Mouse (Mus musculus) lung, postnatal 36 days (tissue): ENCODE measurements at regions not wholly inside any gene's neighbourhood (a gene's known extent, or its start where the extent isn't known, plus 50 kb on each side); places are given as distances from the start of the nearest gene placed in this dataset.

Experiments
- DNase-seq: peaks from one replicate; pipeline ENCODE4 v3.0.0; 2022; ENCODE audit warnings: mixed read lengths

DNA sequence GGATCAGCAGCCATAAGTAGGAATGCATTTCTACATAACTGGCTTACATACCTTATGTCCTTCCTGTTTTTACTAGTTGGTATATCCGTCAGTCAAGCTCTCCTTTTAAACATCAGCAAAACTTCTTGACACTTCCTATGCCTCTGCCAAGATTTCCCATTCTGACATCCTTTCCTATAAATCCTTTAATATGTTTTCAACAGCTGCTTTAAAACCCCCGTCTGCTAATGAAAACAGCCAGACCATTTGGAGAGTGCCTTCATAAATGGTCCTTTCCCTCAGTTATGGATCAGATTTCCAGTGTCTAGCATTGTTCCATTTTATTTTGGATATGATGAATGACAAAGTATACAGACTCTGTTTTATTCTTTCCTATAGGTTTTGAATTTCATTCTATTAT, 270.7 kb upstream of the Rgmb start:
- DNase-seq: no peak

DNA sequence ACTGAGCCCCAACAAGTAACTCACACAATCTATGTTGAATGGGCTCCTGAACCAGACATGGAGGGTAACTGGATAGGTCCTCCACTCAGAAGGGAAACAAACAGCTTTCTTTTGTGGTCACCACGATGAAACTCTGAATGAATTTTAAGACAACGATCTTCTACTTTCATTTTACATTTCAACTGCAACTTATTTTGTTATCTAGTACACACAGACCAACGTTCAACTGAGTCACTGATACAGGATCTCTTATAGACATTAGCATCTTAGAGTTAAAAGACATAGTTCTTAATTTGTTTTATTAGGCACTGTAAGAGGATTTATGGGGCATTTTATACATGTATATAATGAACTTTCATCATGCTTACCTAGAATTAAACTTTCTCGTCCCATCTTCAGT, 262.1 kb upstream of the Rgmb start:
- no peak for DNase-seq

DNA sequence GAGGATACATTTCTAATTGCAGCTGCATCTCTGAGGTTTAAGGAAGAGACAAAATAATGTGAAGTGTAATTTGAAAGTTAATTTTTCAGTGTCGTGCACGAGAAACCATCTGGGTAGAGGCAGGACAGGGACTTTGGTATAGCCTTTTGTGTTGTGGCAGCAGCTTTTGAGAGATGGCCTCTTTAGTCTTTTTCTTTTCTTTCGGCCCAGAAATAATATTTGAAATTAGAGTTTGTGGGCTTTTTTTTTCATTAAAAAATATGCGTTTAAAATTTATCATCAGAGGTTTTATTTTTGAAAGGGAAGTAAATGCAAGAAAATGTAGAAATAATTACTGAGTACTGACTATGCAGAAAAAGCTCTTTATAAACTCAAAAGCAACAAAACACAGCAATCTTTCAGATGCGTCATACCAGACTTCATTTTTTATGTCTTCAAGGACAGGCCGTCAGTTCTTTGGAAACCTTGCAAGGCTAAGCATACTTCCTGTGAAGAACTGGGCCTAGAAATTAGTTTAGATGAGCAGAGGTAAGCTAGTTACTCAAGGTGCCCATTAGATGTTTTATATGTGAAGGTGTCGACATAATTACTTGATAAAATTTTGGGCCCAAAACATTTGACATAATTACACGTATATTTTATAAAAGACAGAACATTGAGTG, 258.9 kb upstream of the Rgmb start:
- DNase-seq: no peak

DNA sequence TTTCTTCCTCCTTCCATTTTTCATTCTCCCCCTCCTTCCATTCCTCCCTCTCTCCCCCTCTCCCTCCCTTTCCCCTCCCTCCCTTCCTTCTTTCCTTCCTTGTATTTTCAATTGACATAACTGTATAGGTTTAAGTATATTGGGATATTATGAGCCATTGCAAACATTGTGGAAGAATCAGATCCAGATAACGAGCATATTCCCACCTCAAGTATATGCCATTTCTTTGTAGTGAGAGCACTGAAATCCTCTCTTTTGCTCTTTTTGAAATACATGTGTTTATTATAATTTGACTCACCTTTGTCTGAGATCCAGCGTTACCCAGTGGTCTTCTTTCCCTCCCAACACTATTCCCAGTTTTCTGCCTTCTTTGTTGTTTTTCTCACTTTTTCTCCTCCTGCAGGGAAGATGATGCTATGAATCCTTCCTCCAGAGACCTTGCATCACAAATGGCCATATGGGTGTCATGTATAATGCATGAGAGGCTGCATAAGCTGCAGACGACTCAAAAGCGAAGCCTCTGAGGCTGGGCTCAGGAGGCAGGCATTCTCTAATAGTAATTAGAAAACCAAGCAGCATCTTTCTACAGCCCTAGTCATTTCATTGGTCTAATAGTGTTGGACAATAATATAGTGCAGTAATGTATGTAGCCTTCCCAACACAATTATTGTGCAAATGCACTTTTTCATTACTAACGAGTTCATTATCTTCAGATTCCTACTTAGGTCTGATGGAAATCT, 258.2 kb upstream of the Rgmb start:
- no peak for DNase-seq

DNA sequence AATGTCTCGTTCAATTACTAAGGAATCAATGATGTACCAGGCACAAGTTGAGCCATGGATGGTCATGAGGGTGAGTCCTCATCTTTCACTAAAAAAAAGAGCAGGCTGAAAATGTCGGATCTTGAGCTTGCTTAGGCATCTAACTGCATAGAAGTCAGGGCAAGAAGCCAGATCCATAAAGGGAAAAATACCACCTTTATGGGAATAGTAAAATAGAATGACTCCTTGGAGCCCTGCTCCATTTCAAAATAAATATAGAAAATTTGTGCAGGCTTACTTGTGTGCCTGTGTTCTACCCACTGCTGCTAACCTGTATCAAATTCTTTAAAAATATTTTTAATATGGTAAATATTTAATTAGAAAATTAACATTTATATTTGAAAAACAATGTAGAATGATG, 256.2 kb upstream of the Rgmb start:
- DNase-seq: no peak

DNA sequence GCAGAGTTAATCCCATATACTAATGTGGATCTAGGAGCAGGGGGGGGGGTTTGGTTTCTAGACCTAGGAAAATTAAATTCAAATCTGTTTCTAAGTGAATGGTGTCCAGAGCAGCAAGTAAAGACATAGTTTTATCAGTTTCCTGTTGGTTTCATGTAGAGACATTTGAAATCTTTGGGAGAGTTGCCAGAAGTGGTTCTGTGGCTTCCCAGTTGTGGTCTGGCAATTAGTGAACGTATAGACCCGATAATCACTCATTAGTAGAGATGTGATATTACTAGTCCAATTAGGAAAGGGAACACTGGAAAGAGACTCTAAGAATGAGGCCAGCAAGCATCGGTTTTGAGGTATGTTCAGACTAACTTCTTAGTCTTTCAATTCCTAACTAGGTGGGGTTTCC, 252.0 kb upstream of the Rgmb start:
- no peak for DNase-seq

DNA sequence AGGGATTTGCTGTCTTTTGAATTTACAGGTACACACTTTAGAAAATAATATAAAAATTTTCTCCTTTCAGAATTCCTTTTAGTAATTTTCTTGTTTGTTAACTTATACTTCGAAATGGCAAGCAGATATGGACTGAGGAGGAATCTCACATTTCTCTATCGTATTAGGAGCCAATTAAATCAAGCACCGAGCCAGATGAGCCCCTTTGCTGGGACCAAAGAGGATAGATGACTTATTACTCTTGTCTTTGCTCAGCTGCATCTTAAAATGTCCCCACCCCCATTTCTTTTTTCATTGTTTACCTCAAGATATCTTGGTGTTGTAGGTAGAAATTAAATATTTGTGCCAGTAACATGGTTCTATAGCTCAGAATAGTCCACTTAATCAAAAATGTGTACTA, 247.7 kb upstream of the Rgmb start:
- no peak for DNase-seq

DNA sequence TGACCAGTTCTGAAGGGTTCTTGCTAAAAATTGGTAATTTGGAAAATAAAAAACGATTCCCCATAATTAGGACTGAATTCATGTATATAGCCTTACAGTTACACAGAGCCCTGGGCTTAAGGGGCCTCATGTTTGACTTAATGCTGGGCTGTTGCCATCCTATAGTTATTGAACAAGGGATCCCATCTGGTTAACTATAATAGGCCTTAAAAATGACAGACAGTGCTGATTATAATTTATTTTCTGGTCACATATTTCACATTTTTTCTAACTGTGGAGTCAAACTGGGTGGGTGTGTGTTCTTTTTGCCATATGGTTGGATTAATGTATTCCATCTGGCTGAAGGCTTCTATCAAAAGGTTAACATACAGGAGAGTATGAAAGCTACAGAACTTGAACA, 238.5 kb upstream of the Rgmb start:
- no peak for DNase-seq

DNA sequence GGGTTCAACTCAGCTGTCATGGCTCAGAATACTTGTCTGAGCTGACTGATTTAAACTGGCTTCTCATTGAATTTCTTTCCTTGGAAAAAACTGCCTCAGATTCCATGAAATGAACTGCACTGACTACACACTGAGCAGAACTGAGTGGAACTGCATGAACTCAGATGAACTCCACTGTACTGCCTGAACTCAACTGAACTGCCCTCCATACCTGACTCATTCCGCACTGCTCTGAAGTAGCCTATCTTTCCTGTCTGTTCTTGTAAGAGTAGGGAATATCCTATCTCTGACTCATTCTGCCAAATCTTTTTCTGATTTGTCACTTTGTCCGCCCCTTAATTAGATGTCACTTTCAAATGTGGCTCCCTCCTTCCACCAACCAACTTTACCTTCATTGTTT, 237.0 kb upstream of the Rgmb start:
- no peak for DNase-seq

DNA sequence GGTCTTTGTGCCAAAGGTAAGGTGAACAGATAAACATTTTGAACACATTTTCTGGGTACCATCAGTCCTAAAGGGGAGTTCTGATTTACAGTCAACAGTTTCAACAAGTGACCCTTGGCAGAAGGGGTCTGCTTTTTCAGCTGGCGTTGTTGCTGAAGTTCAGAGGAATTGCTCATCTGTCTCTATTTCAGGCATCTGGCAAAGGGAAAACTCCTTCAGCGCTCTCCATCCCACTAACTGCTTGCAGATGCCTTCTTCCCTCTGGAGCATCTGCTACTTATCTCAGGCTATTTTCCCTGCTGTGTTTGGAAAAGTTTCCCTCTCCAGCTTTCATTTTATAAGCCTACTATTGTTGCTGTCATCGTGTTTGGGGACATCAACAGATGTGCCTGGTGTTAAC, 223.6 kb upstream of the Rgmb start:
- peak; percentile 0 for DNase-seq

DNA sequence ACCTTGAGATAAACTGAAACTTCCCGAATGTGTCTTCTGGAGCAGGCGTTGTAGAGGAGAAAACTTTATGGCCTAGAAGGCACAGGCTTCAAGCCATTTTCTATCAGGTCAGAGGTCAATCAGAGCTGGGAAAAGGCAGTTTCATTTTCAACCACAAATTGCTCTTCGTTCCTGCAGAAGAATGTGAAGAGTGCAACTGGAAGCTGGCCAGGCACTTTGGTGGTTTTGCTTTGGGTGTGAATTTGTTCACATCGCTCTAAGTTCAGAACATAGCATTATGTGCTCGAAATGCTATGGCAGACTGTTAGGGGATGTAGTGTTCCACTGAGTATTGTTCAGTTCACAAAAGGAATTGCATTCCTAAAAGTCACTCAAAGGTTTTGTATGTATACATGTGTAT, 220.9 kb upstream of the Rgmb start:
- DNase-seq: peak; percentile 92

DNA sequence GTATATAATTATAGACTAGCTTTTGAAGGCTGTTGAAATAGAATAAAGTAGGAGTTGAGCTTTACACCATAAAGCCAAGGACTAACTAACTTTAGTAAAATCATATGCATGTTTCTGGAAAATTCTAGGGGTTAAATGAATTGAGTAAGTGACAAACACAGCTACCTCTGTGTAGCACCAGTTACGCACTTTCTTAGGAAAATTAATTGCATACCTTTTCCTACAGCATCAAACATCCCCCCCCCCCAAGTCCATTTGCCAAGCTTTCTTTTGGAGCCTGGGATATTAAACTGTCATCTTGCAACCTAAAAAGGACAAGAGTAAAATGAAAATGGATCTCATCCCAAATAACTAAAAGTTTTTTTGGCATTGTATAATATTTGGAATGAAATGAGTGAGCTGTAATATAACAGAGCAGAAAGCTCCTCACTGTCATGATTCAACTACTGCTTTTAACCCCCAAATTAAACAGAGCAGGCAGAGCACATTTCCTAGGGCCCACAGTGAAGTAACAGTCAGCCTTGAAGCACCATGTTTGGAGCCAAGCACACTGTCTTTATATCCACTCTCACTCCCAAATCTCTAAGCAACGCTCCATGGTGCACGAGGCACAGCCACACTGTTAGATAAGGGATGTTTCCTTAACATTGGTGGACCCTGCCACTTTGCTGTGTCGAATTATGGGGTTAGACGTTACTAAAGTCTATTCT, 210.9 kb upstream of the Rgmb start:
- DNase-seq: no peak

DNA sequence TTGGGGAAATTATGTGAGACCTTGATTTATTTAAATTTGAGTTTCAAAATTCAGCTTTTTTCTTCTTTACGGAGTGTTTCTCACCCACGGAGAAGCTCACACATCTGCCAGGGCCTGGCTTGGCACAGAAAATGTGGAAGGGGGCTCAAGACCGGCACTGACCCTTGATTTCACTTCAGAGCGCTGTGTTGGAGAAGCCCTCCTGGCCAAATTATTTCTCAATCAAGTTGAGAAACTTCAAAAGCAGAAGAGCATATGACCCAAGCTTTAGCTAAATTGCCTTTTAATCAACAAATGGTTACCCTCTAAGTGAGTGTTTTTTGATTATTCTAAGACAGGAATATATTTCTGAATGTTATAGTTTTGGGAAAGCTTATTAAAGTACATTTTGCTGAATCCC, 197.2 kb upstream of the Rgmb start:
- no peak for DNase-seq

DNA sequence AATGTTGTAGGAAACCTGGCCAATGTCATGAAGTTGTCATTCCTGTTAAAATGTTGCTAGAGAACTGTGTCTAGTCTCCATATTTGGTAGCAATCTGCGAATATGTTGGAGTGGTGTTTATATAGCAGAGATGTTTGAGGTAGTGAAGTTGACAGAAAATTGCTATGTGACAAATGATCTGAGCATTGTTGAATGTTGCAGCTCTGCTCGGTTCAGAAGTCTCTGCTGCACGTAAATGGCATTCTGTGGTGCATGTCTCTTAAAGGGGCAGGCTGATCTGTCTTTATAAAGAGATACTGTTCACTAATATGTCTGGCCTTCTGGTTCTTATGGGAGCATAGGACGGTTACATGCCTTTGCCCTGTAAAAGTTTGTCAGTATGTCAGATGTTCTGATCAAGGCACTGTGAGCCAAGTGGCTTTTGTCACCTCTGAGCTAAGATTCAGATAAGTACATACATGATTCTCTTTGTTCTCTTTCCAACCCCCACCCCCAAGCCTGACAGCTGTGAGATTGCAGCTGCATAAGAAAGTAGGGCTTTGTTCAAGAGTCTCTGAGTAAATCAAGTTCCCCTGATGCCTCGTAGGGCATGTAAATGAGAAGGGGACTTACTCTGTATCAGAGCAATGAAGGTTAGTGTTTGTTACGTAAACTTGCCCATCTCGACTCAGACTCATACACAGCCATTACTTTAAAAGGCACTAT, 174.2 kb upstream of the Rgmb start:
- DNase-seq: no peak

DNA sequence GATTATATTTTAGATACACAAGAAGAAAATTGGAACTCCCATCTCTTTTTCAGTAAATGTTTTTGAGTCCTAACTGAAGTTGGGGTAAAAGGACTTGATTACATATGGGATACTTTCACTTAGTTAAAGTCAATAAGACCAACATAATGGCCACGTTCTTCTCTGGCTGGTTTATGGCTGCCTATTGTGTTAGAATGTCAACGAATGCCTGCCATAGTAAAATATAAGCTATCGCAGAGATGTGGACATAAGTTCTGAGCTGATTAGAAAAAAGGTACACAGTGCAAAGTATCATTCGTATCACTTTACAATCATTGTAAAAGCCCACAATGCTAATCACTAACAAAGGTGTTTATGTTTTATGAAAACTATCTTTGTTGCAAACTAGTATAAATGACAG, 173.2 kb upstream of the Rgmb start:
- DNase-seq: no peak

DNA sequence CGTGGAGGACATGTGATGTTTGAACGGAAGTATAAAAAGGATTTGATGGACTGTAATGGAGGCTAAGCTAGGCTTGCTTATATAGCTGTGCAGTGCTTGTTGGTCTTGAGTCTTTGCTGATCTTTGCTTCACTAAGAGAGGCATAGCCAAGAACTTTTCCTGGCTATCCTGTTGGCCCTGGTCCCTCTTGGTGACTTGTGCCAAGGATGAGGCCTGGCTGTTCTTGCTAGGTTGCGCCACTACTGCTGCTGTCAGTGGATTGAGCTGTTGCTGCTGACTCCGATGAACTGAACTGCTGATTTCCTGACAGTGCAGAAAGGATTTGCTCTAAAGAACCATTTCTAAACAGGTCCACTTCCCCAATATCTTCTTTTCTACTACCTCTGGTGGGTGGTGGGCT, 167.9 kb upstream of the Rgmb start:
- DNase-seq: no peak

DNA sequence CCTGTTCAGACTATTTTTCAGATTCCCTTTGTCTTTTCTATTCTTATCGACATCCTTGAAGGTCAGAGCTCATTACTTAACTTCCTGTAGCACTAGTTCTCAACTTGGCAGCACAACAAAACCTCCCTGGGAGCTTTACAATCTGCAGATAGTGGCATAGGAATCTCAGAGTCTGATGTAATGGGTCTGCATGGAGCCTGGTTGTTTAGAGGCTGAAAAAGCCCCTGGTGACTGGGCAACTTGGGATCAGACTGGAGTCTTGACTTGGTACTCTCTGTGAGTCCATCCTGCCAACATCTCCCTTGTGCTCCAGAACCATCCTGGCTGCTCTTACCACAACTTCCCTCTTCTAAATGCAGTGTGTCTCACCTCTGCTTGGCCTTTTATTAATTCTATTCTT, 166.4 kb upstream of the Rgmb start:
- DNase-seq: peak; percentile 36

DNA sequence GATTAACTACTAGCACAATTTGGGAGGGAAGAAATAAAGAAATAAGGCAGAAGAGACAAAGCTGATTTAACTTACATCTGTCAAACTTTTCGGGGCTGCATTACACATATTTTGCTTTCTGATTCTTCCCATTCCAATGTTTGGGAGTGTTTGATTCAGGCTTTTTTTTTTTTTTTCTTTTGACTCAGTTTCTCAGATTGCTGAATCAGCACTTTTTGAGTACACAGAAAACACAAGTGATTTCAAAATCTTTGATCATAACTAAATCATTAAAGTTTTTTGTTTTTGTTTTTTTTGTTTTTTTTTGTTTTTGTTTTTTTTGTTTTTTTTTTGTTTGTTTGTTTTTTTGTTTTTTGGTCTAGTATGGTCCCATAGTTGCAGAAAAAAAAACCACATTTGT, 164.7 kb upstream of the Rgmb start:
- DNase-seq: no peak

DNA sequence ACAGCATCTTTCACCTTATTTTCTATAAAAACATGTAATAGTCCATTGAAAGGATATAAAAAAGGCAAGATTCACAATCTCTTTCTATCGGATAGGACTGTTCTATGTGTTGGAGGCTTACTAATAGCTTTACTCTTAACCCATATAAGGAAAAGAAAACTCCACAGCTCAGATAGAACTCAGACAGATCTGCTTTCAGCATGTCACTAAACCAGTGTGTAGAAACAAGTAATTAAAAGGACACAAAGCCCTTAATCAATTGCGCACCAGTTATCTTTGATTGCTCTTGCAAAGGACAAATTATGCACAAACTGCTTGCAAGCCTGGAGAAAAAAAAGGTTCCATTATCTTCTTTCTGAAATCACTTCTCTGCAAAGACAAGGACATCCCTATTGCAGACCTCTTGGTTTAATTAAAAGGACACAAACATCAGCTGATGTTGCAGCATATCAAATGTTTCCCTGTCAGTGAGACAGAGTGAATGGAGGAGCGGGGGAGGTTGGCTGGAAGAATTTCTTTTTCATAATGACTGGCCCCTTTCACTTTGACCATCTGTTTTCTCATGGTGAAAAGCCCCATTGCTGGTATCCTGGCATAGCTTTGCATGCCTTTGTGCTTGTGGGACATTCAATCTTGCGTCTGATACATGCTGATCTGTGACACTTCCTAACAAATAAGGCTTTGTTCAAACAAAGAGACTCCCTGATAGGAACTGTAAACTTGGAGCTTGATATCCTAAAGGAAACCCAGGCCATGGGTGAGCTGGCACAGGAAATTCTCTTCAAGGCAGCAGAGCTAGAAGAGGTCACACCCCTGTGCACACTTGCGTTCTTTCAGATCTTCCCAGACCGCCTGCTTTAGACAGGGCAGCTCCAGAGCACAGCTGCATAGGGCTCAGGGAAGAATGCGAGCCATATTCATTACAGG, 162.8 kb upstream of the Rgmb start:
- peak; percentile 73 for DNase-seq

DNA sequence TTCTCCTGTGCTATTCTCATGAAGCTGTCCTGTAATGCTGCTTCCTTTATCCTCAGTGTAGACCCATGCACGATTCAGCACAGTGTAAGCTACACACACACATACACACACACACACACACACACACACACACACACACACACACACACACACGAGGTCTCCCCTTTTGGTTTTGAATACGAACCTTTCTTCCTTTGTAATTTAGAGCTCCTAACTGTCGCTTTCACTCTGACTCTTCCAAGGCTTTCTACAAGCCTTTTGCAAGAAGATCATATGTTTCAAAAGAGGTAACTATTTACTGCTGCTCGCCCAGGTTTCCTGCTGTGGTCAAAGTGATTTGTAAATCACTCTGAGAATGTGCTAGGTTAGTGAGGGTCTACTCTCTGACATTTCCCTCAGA, 161.1 kb upstream of the Rgmb start:
- DNase-seq: no peak

DNA sequence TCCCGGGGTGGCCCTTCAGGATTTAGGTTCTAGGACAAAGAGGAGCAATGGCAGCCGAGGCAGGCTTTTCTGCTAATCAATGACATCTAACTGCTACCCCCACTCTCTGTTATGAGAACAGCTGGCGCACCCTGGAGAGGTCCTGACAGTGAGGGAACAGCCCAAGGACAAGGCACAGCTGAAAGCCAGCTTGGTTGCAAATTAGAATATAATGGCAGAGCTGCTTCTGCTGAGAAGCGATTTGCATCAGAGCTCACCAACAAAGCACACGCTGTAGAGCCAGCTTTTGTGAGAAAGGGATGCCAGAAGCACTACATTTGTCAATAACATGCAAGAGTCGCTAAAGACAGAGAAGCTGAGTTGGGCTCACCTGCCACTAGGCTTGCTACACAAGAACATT, 159.5 kb upstream of the Rgmb start:
- DNase-seq: no peak

DNA sequence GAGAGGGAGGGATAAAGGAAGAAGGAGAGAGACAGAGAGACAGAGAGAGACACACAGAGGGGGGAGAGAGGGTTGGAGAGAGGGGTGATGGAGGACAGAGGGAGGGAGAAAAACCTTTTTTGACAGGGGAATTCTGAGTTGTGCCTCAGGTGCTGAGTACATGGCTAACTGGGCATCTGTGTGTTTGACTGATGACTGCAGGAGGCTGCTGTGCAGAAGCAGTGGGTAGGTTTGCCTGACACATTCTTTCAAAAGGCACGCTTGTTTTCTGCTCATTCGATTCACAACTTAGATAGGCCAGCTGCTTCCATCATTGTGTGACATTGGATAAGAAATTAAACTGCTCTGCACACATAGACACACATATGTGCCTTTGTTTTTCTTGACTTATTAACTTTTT, 150.7 kb upstream of the Rgmb start:
- DNase-seq: no peak
